Mouse (Mus musculus) C2C12 (cell line): ENCODE data around the gene Mymx. TPM values are rescaled to one million over a fixed set of nuclear protein-coding genes. Genes with fewer than 3 reads are reported as not detected.
"Not testable (repeated sequence)": the region's sequence is repeated elsewhere in the genome, so short reads cannot be mapped to it uniquely, and the experiment has no call there.

Source experiments
- H3K27me3 ChIP-seq: one replicate; pipeline ENCODE4 v1.6.1; 2011; ENCODE audit not compliant: control insufficient read depth, insufficient read depth, insufficient read length
- H3K36me3 ChIP-seq: one replicate; pipeline ENCODE4 v1.6.1; 2011; ENCODE audit not compliant: control insufficient read depth, insufficient read depth
- H3K4me3 ChIP-seq: one replicate; pipeline ENCODE4 v1.5.1; 2011; ENCODE audit warnings: mild to moderate bottlenecking, control low read depth; ENCODE audit not compliant: poor library complexity, insufficient read depth, severe bottlenecking
- H3K79me2 ChIP-seq: one replicate; pipeline ENCODE4 v1.6.1; 2011; ENCODE audit not compliant: control insufficient read depth, insufficient read depth
- H3K79me3 ChIP-seq: one replicate; pipeline ENCODE4 v1.6.1; 2011; ENCODE audit warnings: low read depth, control low read depth
- H3ac ChIP-seq: one replicate; pipeline ENCODE3; 2011; ENCODE audit warnings: low read depth; ENCODE audit not compliant: control insufficient read depth, insufficient read length
- CEBPB ChIP-seq: IDR thresholded peaks from one replicate; pipeline ENCODE4 v1.6.1; 2011; ENCODE audit warnings: low read depth, mild to moderate bottlenecking, control low read depth, moderate library complexity
- CTCF ChIP-seq: IDR thresholded peaks from one replicate; pipeline ENCODE4 v1.5.1; 2011; ENCODE audit not compliant: control insufficient read depth, insufficient read depth, insufficient read length
- FOSL1 ChIP-seq: IDR thresholded peaks from one replicate; pipeline ENCODE4 v1.8.0; 2011; ENCODE audit warnings: mild to moderate bottlenecking, low read length; ENCODE audit not compliant: poor library complexity, insufficient read depth, severe bottlenecking
- MAX ChIP-seq: IDR thresholded peaks from one replicate; pipeline ENCODE4 v1.6.1; 2011; ENCODE audit warnings: mild to moderate bottlenecking, control low read depth
- MYOD1 ChIP-seq: IDR thresholded peaks from one replicate; pipeline ENCODE4 v1.6.1; 2011; ENCODE audit warnings: low read depth; ENCODE audit not compliant: control insufficient read depth, insufficient read length
- MYOG ChIP-seq: IDR thresholded peaks from one replicate; pipeline ENCODE4 v1.6.1; 2011; ENCODE audit not compliant: control insufficient read depth, insufficient read length; ENCODE audit errors: extremely low read depth
- USF1 ChIP-seq: IDR thresholded peaks from one replicate; pipeline ENCODE4 v1.6.1; 2011; ENCODE audit warnings: low read depth, mild to moderate bottlenecking, control low read depth, moderate library complexity
- polyA plus RNA-seq: library from polyadenylated mRNA; unstranded; fragments of >200 nt; fragmentation: generic; extraction: Trizol; gene quantifications from one replicate; pipeline ENCODE4 v1.2.1, GENCODE M21; 2012; ENCODE audit warnings: missing spikeins

The Mymx gene
- polyA plus RNA-seq, 1 experiment: 1.7 TPM

DNA sequence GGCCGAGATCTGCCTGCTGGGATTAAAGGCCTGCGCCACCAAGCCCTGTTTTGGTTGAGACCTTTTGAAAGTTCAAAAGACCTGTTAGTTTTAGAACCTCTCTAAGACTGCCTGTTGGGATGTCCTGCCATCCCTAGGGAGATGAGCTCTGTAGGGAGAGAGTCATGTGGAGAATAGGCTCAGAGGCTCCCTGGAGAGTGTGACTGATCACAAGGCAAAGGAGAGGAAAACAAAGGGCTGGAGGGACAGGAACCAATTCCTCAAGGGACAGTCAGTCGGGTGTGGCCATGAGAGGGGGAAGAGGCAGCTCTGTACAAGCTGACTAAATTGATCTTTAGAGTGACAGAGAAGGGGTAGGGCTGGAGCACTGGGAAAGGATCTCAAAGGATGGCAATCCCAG is 26.3 kb upstream of the Mymx start:
- no peaks in the 10 kb centered on the region for H3K27me3 ChIP-seq
- H3K79me2 ChIP-seq: no peaks in the 10 kb centered on the region
- H3K36me3 ChIP-seq: no peaks in the 10 kb centered on the region
- peak; percentile 19 for TF ChIP-seq USF1
- TF ChIP-seq CEBPB: no peak
- no peaks in the 10 kb centered on the region for H3K79me3 ChIP-seq
- H3ac ChIP-seq: no peak overlapping the region
- no peak overlapping the region for H3K4me3 ChIP-seq

DNA sequence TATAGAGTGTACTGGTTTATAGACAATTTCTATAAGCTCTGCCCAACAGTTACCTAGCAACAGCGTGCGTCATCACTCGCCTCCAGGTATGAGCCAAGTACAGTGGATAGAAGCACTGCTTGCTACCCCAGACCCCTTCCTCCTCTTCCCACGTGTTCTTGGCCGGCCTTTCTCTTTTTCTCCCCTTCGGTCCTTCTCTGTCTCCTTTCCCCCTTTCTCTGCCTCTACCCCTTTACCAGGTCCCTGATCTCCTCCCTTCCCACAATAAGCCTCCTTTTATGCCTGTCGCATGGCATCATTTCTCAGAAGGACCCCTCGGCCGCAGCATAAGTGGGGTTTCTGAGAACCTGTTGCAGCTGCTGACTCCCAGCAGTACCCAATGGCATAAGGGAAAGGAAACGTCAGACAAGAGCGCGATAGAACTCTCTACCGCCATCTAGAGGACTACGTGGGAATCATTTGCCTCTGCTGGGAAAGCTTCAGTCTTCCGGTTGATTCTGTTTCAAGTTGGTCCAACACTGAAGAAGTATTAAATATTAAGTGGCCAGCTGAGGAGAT is 24.8 kb upstream of the Mymx start:
- H3K4me3 ChIP-seq: no peak overlapping the region
- no peaks in the 10 kb centered on the region for H3K36me3 ChIP-seq
- peak; percentile 47 for TF ChIP-seq CTCF
- TF ChIP-seq MAX: no peak
- H3ac ChIP-seq: no peak overlapping the region
- no peaks in the 10 kb centered on the region for H3K79me2 ChIP-seq
- no peaks in the 10 kb centered on the region for H3K79me3 ChIP-seq
- H3K27me3 ChIP-seq: no peaks in the 10 kb centered on the region

DNA sequence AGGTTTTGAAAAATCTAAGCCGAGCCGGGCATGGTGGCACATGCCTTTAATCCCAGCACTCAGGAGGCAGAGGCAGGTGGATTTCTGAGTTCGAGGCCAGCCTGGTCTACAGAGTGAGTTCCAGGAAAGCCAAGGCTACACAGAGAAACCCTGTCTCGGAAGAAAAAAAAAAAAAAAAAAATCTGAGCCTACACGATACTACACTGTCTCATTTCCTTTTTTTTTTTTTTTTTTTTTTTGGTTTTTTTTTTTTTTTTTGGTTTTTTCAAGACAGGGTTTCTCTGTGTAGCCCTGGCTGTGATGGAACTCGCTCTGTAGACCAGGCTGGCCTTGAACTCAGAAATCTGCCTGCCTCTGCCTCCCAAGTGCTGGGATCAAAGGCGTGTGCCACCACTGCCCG is 21.5 kb upstream of the Mymx start:
- not testable (repeated sequence) for H3K79me3 ChIP-seq, H3K36me3 ChIP-seq, H3K79me2 ChIP-seq, H3K4me3 ChIP-seq, H3ac ChIP-seq, H3K27me3 ChIP-seq

DNA sequence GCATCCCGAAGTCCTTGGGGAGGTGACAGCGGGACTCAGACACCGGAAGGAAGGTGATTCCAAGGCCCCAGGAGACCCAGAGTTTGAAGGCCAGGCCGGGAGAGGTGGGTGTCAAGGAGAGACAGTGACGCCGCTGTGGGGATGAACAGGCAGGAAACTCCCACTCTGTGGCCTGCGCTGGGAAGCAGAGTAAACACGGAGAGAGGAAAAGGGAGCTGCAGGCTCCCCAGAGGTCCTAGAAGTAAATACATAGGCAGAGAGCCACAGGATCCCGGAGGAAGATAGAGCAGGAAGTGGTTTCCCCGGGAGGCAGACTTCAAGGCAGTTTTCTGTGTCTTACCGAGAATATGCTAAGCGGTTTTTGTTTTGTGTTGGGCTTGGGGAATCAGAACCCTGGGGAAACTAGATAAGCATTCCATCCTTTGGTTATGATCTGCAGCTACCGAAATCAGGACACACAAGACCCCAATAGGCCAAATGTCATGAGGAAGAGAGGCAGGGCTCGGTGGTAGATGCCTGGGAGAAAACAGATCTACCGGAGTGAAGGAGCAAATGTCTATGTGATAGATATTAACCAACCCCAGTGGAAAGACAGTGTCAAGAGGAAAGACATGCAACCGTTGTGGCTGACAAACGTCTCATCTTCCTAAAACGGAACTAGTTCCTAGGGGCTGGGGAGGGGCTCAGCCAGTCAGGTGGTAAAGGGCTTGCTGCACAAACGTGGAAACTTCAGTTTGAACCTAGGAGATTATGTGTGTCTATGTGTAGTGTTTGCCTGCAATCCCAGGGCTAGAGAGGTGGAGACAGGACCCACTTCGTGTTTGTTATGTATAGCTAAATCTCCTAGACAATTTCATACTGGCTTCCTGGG is 17.7 kb upstream of the Mymx start:
- Histone ChIP-seq H3ac (no peak overlapping the region), H3K79me2 (no peaks in the 10 kb centered on the region), H3K27me3 (no peaks in the 10 kb centered on the region), H3K79me3 (no peaks in the 10 kb centered on the region), H3K4me3 (no peak overlapping the region), H3K36me3 (no peaks in the 10 kb centered on the region)
- TF ChIP-seq MAX (no peak), MYOG (no peak), USF1 (no peak), CTCF (no peak), CEBPB (no peak), MYOD1 (no peak), FOSL1 (no peak)

DNA sequence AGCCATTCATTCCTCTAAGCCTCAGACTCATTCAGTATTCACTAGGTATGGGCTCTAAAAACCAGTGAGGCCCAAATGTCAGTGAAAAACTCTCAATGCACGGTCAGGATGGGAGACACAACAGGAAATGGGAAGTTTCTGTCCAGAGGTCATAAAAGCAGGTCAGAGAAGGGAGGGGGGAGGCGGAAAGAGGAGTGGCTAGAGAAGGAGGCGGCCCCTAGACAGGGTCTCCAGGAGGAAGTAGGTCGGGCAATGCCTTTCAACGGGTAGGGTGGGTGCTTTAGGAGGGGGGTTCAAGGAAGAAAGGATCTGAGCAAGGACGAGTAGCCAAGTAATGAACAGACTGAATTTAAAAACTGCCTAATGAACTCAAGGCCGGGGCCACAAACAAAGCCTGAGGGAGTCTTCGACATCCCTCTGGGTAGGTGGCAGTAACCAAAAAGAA is 17.1 kb upstream of the Mymx start:
- no peak overlapping the region for H3ac ChIP-seq
- H3K4me3 ChIP-seq: no peak overlapping the region
- H3K27me3 ChIP-seq: no peaks in the 10 kb centered on the region
- TF ChIP-seq USF1 (no peak), CTCF (no peak), MYOG (no peak), MAX (no peak), MYOD1 (no peak), CEBPB (no peak), FOSL1 (no peak)
- H3K36me3 ChIP-seq: no peaks in the 10 kb centered on the region
- no peaks in the 10 kb centered on the region for H3K79me2 ChIP-seq
- no peaks in the 10 kb centered on the region for H3K79me3 ChIP-seq

DNA sequence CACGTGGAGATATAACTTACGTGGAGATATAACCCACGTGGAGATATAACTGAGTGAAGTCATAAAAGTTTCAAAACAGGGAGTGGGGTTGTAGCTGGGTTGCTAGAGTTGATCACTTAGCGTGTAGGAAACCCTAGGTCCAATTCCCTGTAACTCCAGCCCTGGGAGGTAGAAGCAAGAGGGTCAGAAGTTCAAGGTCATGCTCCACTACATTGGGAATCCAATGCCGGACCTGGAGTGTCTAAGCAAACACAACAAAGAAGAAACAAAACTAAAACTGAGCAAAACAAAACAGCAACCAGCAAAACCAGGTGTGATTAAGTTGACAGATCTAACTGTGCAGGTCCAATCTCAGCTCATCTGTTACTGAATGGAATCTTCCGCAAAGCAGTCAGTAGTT is 15.8 kb upstream of the Mymx start:
- no peaks in the 10 kb centered on the region for H3K79me2 ChIP-seq
- no peak overlapping the region for H3K4me3 ChIP-seq
- no peaks in the 10 kb centered on the region for H3K36me3 ChIP-seq
- H3K79me3 ChIP-seq: no peaks in the 10 kb centered on the region
- H3K27me3 ChIP-seq: no peaks in the 10 kb centered on the region
- no peak overlapping the region for H3ac ChIP-seq
- TF ChIP-seq CTCF: no peak
- TF ChIP-seq MYOG: no peak
- TF ChIP-seq FOSL1: no peak
- TF ChIP-seq CEBPB: no peak
- TF ChIP-seq USF1: no peak
- TF ChIP-seq MAX: no peak
- no peak for TF ChIP-seq MYOD1
